Mouse (Mus musculus) brown adipose tissue, adult 24 weeks (tissue): ENCODE results near the gene Bin2. TPM values are rescaled to one million over a fixed set of nuclear protein-coding genes. Genes with fewer than 3 reads are reported as not detected.

ENCODE experiments used
- H3K27ac ChIP-seq: fragments of 200-500 bp; replicated peaks from 2 replicates; pipeline ENCODE4 v1.5.1; 2012; ENCODE audit warnings: low read depth, mild to moderate bottlenecking, low read length
- H3K4me1 ChIP-seq: fragments of 200-500 bp; 2 replicates; pipeline ENCODE4 v1.6.1; 2012; ENCODE audit warnings: low read length, mixed read lengths; ENCODE audit not compliant: control insufficient read depth, insufficient read depth, insufficient read length
- H3K4me3 ChIP-seq: fragments of 200-500 bp; 2 replicates; pipeline ENCODE4 v1.5.1; 2012; ENCODE audit warnings: low read depth, mild to moderate bottlenecking, low read length, moderate library complexity; ENCODE audit not compliant: insufficient read depth
- polyA plus RNA-seq: library from polyadenylated mRNA; stranded (reverse); fragments of >200 nt; gene quantifications from 2 replicates; pipeline ENCODE4 v1.2.4, GENCODE M21; 2012; ENCODE audit not compliant: missing spikeins, insufficient read depth, insufficient read length

The Bin2 gene
- polyA plus RNA-seq, 1 experiment: 1.4 TPM

- no peak overlapping the region for H3K4me3 ChIP-seq
- H3K27ac ChIP-seq: peak overlapping the region; percentile 21; the same call in 1 of the 2 replicates
Measured at GRCm38 (mm10) chr15:100673585-100674391, 4.4 kb upstream of the Bin2 start.

DNA sequence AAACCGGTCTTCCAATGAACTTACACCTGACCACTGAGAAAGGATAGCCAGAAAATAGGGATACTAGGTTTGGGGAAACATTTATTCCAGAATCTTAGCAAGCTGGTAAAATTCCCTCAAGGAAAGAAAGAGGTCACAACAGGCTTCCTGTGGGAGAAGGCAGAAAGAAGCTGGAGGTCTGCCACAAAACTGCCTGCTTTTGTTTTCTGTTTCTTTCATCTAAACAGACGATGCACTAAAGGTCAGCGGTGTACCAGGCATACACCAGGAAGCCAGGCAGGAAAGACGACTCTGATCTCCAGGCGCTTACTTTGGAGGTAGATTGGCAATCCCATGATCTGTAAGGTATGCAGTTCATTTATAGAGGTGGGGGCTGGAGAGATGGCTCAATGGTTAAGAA, 1.5 kb upstream of the Bin2 start:
- Histone ChIP-seq H3K4me3 (no peak overlapping the region), H3K27ac (no peak overlapping the region), H3K4me1 (peaks cover 5% of the 10 kb centered on the region; the same call in 1 of the 2 replicates)

More at GRCm38 (mm10) chr15:100673585-100674391, 4.4 kb upstream of the Bin2 start:
- no peaks in the 10 kb centered on the region; the same call in 1 of the 2 replicates for H3K4me1 ChIP-seq

- Histone ChIP-seq H3K27ac (no peak overlapping the region), H3K4me3 (no peak overlapping the region), H3K4me1 (peaks cover 5% of the 10 kb centered on the region; the same call in 1 of the 2 replicates)
Measured at GRCm38 (mm10) chr15:100670004-100670403, 651 bp upstream of the Bin2 start.

DNA sequence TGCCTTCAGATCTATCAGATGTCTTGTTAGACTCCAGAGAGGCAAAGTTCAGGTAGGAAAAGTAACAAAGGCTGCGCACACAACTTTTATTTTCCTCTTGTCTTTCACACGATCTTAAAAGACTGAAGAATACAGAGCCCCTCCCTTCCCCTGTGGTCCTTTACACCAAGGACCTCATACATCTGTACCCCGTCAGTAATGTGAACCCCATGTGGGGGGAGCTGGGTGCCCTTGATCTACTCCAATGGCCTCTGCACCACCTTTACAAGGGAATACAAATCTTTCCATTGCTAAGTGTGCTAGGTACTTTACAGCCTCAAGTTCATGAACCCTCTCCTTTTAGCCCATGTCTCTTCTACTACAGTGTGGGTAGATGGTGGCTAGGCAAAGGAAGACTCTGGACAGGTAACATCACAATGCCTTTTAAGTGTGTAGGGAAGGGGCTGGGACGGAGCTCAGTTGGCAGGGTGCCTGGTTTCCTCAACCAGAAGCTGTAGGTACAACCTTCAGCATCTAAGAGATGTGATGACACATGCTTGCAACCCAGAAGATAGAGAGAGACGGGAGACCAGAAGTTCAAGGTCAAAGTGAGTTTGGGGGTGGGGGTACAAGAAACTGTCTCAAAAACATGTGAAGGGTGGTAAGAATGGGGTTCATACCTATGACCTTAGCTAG, 1.3 kb downstream of the Bin2 start:
- Histone ChIP-seq H3K4me1 (peaks cover 5% of the 10 kb centered on the region; the same call in 1 of the 2 replicates), H3K27ac (no peak overlapping the region), H3K4me3 (no peak overlapping the region)

GRCm38 (mm10) chr15:100667420-100667819, 1.9 kb downstream of the Bin2 start:
- Histone ChIP-seq H3K27ac (no peak overlapping the region), H3K4me1 (peaks cover 5% of the 10 kb centered on the region; the same call in 1 of the 2 replicates), H3K4me3 (no peak overlapping the region)

DNA sequence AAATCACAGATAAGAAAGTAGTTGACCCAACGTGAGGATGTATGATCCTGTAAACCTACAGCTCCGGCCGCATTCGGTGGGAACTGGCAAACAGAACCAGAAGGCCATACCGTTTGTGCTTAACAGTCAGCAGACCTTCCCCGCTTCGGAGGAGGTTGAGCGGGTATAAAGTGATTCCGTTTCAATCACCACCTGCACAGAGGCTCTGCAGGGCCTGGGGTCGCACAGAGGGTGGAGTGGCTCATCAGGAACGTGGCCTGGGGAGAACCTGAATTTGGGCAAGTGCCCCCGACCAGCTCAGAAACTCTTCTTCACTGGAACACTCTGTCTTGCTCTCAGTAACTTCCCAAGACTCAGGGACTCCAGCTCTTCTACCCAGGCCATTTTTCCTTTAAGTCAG, 2.5 kb downstream of the Bin2 start:
- no peak overlapping the region for H3K4me3 ChIP-seq
- peaks cover 5% of the 10 kb centered on the region; the same call in 1 of the 2 replicates for H3K4me1 ChIP-seq
- H3K27ac ChIP-seq: peak overlapping the region; percentile 19; the same call in 1 of the 2 replicates

DNA sequence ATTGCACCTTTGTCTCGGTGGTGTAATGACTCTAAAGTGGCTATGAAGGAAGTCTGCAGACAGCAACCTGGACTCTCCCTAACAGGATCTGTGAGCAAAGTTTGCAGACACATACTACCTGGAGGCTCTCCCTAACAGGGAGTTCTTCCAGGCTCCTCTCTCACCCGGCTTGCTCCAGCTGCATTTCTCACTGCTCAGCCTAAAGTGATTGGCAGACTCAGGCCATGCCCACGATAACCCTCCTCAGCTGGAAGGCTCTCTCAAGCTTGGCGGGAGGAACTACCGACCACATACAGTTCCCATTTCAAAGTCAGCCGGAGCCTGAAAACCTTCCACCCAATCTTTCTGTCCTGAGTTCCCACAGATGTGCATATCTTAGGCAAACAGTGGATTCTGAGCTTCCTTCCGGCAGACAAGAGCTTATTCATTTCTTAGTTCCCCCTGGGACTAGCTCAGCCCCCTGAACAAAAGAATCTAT, 3.1 kb downstream of the Bin2 start:
- H3K4me1 ChIP-seq: peaks cover 5% of the 10 kb centered on the region; the same call in 1 of the 2 replicates
- H3K4me3 ChIP-seq: no peak overlapping the region
- no peak overlapping the region for H3K27ac ChIP-seq

DNA sequence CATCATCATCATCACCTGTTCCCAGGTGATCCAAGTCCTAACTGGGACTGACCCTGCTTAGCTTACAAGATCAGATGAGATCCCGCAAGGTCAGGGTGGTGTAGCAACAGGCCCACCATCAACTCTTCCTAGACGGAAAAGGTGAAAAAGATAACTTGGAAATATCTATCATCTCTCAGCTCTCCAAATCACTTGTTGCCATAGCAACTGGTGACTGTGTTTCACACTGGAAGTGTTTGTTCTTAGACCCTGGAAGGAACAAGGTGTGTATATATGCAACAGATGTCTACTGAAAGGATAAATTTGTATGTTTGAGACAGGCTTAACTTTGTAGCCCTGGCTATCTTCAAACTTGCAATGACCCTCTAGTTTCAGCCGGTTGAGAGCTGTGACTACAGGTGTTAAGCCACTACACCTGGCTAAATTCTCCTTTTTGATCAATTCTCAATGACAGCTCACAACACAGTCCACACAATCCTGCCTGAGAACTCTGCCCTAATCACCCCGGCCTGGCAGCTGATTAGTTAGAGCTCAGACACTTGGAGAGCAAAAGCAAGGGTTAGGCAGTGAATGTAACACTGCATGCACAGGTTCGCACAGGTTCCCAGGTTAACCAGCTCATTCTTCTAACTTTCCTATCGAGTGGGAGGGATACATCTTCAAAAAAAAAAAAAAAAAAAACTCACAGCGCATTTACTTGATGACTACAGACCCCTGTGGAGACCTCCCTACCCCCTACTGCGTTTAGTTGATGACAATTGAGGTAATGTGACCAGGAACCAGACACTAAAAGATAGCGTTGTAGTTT, 3.7 kb downstream of the Bin2 start:
- peaks cover 5% of the 10 kb centered on the region; the same call in 1 of the 2 replicates for H3K4me1 ChIP-seq
- no peak overlapping the region for H3K27ac ChIP-seq
- H3K4me3 ChIP-seq: no peak overlapping the region

GRCm38 (mm10) chr15:100664813-100665274, 4.5 kb downstream of the Bin2 start:
- Histone ChIP-seq H3K27ac (no peak overlapping the region), H3K4me1 (peaks cover 5% of the 10 kb centered on the region; the same call in 1 of the 2 replicates), H3K4me3 (no peak overlapping the region)

- Histone ChIP-seq H3K4me1 (no peaks in the 10 kb centered on the region), H3K27ac (no peak overlapping the region), H3K4me3 (no peak overlapping the region)
Measured at GRCm38 (mm10) chr15:100660805-100661204, 8.5 kb downstream of the Bin2 start.

DNA sequence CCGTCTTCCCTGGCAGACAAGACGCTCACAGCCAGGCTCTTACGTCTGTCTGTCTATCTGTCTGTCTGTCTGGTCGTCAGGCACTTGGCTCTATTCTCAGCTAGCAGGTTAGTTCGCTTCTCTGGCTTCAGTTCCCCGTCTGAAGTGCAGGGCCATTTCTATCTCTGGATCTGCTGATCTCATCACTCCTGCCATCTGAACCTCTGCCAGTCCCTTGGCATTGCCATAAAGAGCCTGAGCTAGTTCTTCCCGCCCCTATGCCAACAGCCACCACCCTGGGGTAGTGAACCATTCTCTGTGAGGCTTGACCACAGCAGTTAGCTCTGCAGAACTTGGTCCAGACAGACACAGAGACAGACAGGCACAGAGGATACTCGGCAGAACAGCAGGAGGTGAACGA, 9.0 kb downstream of the Bin2 start:
- Histone ChIP-seq H3K27ac (no peak overlapping the region), H3K4me3 (no peak overlapping the region), H3K4me1 (no peaks in the 10 kb centered on the region)

DNA sequence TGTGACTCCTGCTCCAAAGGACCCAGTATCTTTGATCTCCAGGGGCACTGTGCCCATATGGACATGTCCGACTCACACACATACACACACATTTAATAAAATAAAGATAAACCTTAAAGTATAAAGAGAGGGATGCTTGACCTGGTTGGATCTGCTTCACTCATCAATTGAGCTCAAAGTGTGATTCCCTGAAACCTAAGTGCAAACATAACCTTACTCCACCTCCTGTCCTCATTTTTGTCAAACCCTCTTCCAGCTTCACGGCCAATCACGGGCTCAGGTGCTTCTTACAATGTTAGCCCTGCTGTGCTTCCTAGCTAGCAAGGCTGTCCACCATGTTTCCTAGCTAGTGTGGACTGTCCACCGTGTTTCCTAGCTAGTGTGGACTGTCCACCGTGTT, 14.2 kb downstream of the Bin2 start:
- Histone ChIP-seq H3K4me3 (no peak overlapping the region), H3K27ac (no peak overlapping the region), H3K4me1 (no peaks in the 10 kb centered on the region)

DNA sequence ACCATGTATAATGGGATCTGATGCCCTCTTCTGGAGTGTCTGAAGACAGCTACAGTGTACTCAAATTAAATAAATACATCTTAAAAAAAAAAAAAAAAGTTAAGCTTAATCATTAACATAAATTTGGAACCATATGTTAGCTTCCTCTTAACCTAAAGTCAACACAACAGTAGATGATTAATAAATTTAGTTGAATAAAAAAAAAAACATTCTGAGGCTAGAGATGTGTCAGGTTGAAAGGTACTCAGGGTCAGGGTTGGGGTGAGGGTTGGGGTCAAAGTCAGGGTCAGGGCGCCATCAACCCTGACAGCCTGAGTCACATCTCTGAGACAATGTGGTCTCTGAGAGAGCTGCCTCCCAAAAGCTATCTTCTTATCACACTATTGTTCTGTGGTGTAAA, 15.1 kb downstream of the Bin2 start:
- Histone ChIP-seq H3K4me3 (no peak overlapping the region), H3K4me1 (no peaks in the 10 kb centered on the region)

GRCm38 (mm10) chr15:100651610-100652009, 17.7 kb downstream of the Bin2 start:
- no peak overlapping the region for H3K4me3 ChIP-seq
- no peaks in the 10 kb centered on the region for H3K4me1 ChIP-seq
- no peak overlapping the region for H3K27ac ChIP-seq

More for the DNA sequence above, 15.1 kb downstream of the Bin2 start:
- H3K27ac ChIP-seq: no peak overlapping the region

- Histone ChIP-seq H3K27ac (no peak overlapping the region), H3K4me1 (no peaks in the 10 kb centered on the region), H3K4me3 (no peak overlapping the region)
Measured at GRCm38 (mm10) chr15:100650111-100650510, 19.2 kb downstream of the Bin2 start.
